Mouse (Mus musculus) embryo, embryonic 11 days (tissue): ENCODE results near the gene Klrc2.
"Not testable (repeated sequence)": the region's sequence is repeated elsewhere in the genome, so short reads cannot be mapped to it uniquely, and the experiment has no call there.

Experiments
- DNase-seq: peaks from one replicate; pipeline ENCODE4 v3.0.0-alpha.2; 2015

Klrc2 gene

GRCm38 (mm10) chr6:129660589-129660988, at the start of gene Klrc2:
TSS of gene Klrc2 (minus strand) at chr6:129660689.
- DNase-seq: not testable (repeated sequence)

- not testable (repeated sequence) for DNase-seq
Observed at GRCm38 (mm10) chr6:129691436-129691835, 30.9 kb upstream of the Klrc2 start.

- DNase-seq: no peak
Observed at GRCm38 (mm10) chr6:129680379-129680778, 19.9 kb upstream of the Klrc2 start.

GRCm38 (mm10) chr6:129678873-129679272, 18.4 kb upstream of the Klrc2 start, which contains the start of gene Klrc1:
TSS of gene Klrc1 (minus strand) at chr6:129678973.
- DNase-seq: no peak

GRCm38 (mm10) chr6:129661301-129661700, 812 bp upstream of the Klrc2 start:
- DNase-seq: not testable (repeated sequence)

- DNase-seq: not testable (repeated sequence)
Observed at GRCm38 (mm10) chr6:129644054-129644453, 16.4 kb downstream of the Klrc2 start.

GRCm38 (mm10) chr6:129643237-129643636, 17.3 kb downstream of the Klrc2 start, which contains the start of gene Klrc3:
TSS of gene Klrc3 (minus strand) at chr6:129643337.
- DNase-seq: not testable (repeated sequence)

GRCm38 (mm10) chr6:129631046-129631445, 29.4 kb downstream of the Klrc2 start:
- not testable (repeated sequence) for DNase-seq

- DNase-seq: no peak
Observed at GRCm38 (mm10) chr6:129623735-129624134, 36.8 kb downstream of the Klrc2 start, which contains the start of gene Klrk1. TSS of gene Klrk1 (minus strand) at chr6:129623864.

GRCm38 (mm10) chr6:129608372-129608771, 52.1 kb downstream of the Klrc2 start:
- DNase-seq: no peak
